Mouse (Mus musculus) stomach, postnatal 0 days (tissue): ENCODE data around the gene Grin2c. TPM values are rescaled to one million over a fixed set of nuclear protein-coding genes. Genes with fewer than 3 reads are reported as not detected.

Source experiments
- ATAC-seq: fragments of 200-750 bp; cut with Nextera tagmentation; 2 replicates; pipeline ENCODE4 v1.8.0; 2017; ENCODE audit not compliant: low FRiP score, low TSS enrichment
- DNase-seq: peaks from one replicate; pipeline ENCODE4 v3.0.0-alpha.2; 2016; ENCODE audit warnings: low spot score
- H3K27ac ChIP-seq: fragments of 300-500 bp; sonication (generic); replicated peaks from 2 replicates; pipeline ENCODE4 v1.5.1; 2014; ENCODE audit warnings: mild to moderate bottlenecking, control low read depth
- H3K27me3 ChIP-seq: fragments of 300-500 bp; sonication (generic); 2 replicates; pipeline ENCODE4 v1.6.1; 2014; ENCODE audit warnings: low read length; ENCODE audit not compliant: control insufficient read depth, insufficient read depth
- H3K36me3 ChIP-seq: fragments of 300-500 bp; sonication (generic); 2 replicates; pipeline ENCODE4 v1.6.1; 2014; ENCODE audit warnings: low read length, mixed read lengths; ENCODE audit not compliant: control insufficient read depth, insufficient read depth
- H3K4me1 ChIP-seq: fragments of 300-500 bp; sonication (generic); replicated peaks from 2 replicates; pipeline ENCODE4 v1.6.1; 2014; ENCODE audit warnings: antibody characterized with exemption; ENCODE audit not compliant: control insufficient read depth, insufficient read depth
- H3K4me2 ChIP-seq: fragments of 300-500 bp; sonication (generic); replicated peaks from 2 replicates; pipeline ENCODE4 v1.6.1; 2014; ENCODE audit warnings: low read depth, mild to moderate bottlenecking, control low read depth, moderate library complexity
- H3K4me3 ChIP-seq: fragments of 300-500 bp; sonication (generic); 2 replicates; pipeline ENCODE4 v1.5.1; 2014; ENCODE audit warnings: low read depth, low read length, control low read depth
- H3K9ac ChIP-seq: fragments of 300-500 bp; sonication (generic); 2 replicates; pipeline ENCODE4 v1.6.1; 2014; ENCODE audit warnings: mild to moderate bottlenecking, low read length, control low read depth, mixed read lengths
- H3K9me3 ChIP-seq: fragments of 300-500 bp; sonication (generic); 2 replicates; pipeline ENCODE4 v1.6.1; 2016; ENCODE audit warnings: low read length; ENCODE audit not compliant: control insufficient read depth
- CTCF ChIP-seq: IDR thresholded peaks from 2 replicates; pipeline ENCODE4 v1.5.1; 2016; ENCODE audit warnings: antibody characterized with exemption, low read depth, mild to moderate bottlenecking, moderate library complexity
- EP300 ChIP-seq: optimal IDR thresholded peaks from 2 replicates; pipeline ENCODE3; 2016; ENCODE audit warnings: antibody characterized with exemption
- WGBS: fragments of 180-500 bp; shearing (Covaris S2); extraction: QIAGEN DNeasy Blood & Tissue Kit; methylation state at CpG from one replicate; pipeline ENCODE4 v1.1.7; 2014; 5-methylcytosine and 5-hydroxymethylcytosine counted together
- polyA plus RNA-seq: library from polyadenylated mRNA; unstranded; fragments of >200 nt; fragmentation: Nextera tagmentation; extraction: Ambion mirVana; gene quantifications from 2 replicates; pipeline ENCODE4 v1.2.1, GENCODE M21; 2015

Gene Grin2c
- polyA plus RNA-seq, 1 experiment from 2014 or later = not detected

GRCm38 (mm10) chr11:115225301-115225700 is 41.7 kb downstream of the Grin2c start:
- Histone ChIP-seq H3K9me3 (no peaks in the 10 kb centered on the region), H3K9ac (no peak overlapping the region), H3K27ac (no peak overlapping the region), H3K4me2 (no peak overlapping the region), H3K4me3 (no peak overlapping the region), H3K4me1 (peaks cover 3% of the 10 kb centered on the region; the same call in 1 of the 2 replicates), H3K27me3 (no peaks in the 10 kb centered on the region), H3K36me3 (no peaks in the 10 kb centered on the region)
- WGBS = 89% methylated on average over 6 of the region's 6 CpGs
- no peak for ATAC-seq
- no peak for DNase-seq
- TF ChIP-seq EP300 (no peak), CTCF (no peak)

- Histone ChIP-seq H3K4me3 (no peak overlapping the region), H3K9ac (no peak overlapping the region), H3K4me2 (no peak overlapping the region), H3K36me3 (no peaks in the 10 kb centered on the region), H3K27me3 (no peaks in the 10 kb centered on the region), H3K9me3 (no peaks in the 10 kb centered on the region), H3K27ac (no peak overlapping the region), H3K4me1 (peaks cover 3% of the 10 kb centered on the region; the same call in 1 of the 2 replicates)
- 49% methylated on average over 8 of the region's 8 CpGs for WGBS
- TF ChIP-seq CTCF (peak; percentile 72), EP300 (no peak)
- ATAC-seq = peak; percentile 32; the same call in 1 of the 2 replicates
- DNase-seq = peak; percentile 53
Observed at GRCm38 (mm10) chr11:115224889-115225288, 42.2 kb downstream of the Grin2c start.

- H3K9me3 ChIP-seq = no peaks in the 10 kb centered on the region
- DNase-seq (no peak), ATAC-seq (no peak)
- 73% methylated on average over 6 of the region's 6 CpGs for WGBS
- H3K4me2 ChIP-seq = no peak overlapping the region
- no peak overlapping the region for H3K4me3 ChIP-seq
- no peaks in the 10 kb centered on the region for H3K36me3 ChIP-seq
- H3K27me3 ChIP-seq = no peaks in the 10 kb centered on the region
- H3K27ac ChIP-seq = no peak overlapping the region
- TF ChIP-seq CTCF = no peak
- TF ChIP-seq EP300 = no peak
- no peak overlapping the region for H3K9ac ChIP-seq
- H3K4me1 ChIP-seq = peaks cover 3% of the 10 kb centered on the region; the same call in 1 of the 2 replicates
Observed at GRCm38 (mm10) chr11:115223877-115224276, 43.2 kb downstream of the Grin2c start.

GRCm38 (mm10) chr11:115223451-115223850 is 43.6 kb downstream of the Grin2c start:
- Histone ChIP-seq H3K4me1 (peaks cover 3% of the 10 kb centered on the region; the same call in 1 of the 2 replicates), H3K4me2 (no peak overlapping the region)

GRCm38 (mm10) chr11:115222570-115222969 is 44.5 kb downstream of the Grin2c start:
- Histone ChIP-seq H3K4me3 (no peak overlapping the region), H3K9me3 (no peaks in the 10 kb centered on the region), H3K4me1 (peaks cover 3% of the 10 kb centered on the region; the same call in 1 of the 2 replicates), H3K27ac (no peak overlapping the region), H3K27me3 (no peaks in the 10 kb centered on the region), H3K4me2 (no peak overlapping the region), H3K36me3 (no peaks in the 10 kb centered on the region), H3K9ac (no peak overlapping the region)
- TF ChIP-seq CTCF (no peak), EP300 (no peak)
- 52% methylated on average over 5 of the region's 5 CpGs for WGBS
- ATAC-seq = no peak
- no peak for DNase-seq

More at GRCm38 (mm10) chr11:115223451-115223850, 43.6 kb downstream of the Grin2c start:
- Histone ChIP-seq H3K4me3 (no peak overlapping the region), H3K9ac (no peak overlapping the region), H3K27me3 (no peaks in the 10 kb centered on the region), H3K36me3 (no peaks in the 10 kb centered on the region), H3K9me3 (no peaks in the 10 kb centered on the region), H3K27ac (no peak overlapping the region)
- no peak for ATAC-seq
- no peak for TF ChIP-seq CTCF
- TF ChIP-seq EP300 = no peak
- DNase-seq = no peak
- 80% methylated on average over 11 of the region's 11 CpGs for WGBS

- no peaks in the 10 kb centered on the region for H3K27me3 ChIP-seq
- 35% methylated on average over 12 of the region's 12 CpGs for WGBS
- TF ChIP-seq EP300 (no peak), CTCF (no peak)
- H3K36me3 ChIP-seq = no peaks in the 10 kb centered on the region
- no peak overlapping the region for H3K4me3 ChIP-seq
- H3K4me1 ChIP-seq = peaks cover 3% of the 10 kb centered on the region
- H3K9ac ChIP-seq = no peak overlapping the region
- no peak for ATAC-seq
- no peaks in the 10 kb centered on the region for H3K9me3 ChIP-seq
- no peak overlapping the region for H3K4me2 ChIP-seq
- no peak for DNase-seq
- H3K27ac ChIP-seq = no peak overlapping the region
Observed at GRCm38 (mm10) chr11:115222077-115222476, 45.0 kb downstream of the Grin2c start.
